Mouse (Mus musculus) testis, adult 2 months (tissue): ENCODE data around the gene Fxyd4.

Experiments
- CTCF ChIP-seq: fragments of 200-500 bp; IDR thresholded peaks from 2 replicates; pipeline ENCODE4 v1.5.1; 2012; ENCODE audit warnings: low read depth, mild to moderate bottlenecking, inconsistent platforms, low read length, moderate library complexity; ENCODE audit not compliant: control insufficient read depth, insufficient read depth, insufficient replicate concordance
- POLR2A ChIP-seq: fragments of 200-500 bp; IDR thresholded peaks from 2 replicates; pipeline ENCODE4 v1.6.1; 2012; ENCODE audit warnings: low read depth, mild to moderate bottlenecking, inconsistent platforms, low read length, moderate library complexity; ENCODE audit not compliant: control insufficient read depth

DNA sequence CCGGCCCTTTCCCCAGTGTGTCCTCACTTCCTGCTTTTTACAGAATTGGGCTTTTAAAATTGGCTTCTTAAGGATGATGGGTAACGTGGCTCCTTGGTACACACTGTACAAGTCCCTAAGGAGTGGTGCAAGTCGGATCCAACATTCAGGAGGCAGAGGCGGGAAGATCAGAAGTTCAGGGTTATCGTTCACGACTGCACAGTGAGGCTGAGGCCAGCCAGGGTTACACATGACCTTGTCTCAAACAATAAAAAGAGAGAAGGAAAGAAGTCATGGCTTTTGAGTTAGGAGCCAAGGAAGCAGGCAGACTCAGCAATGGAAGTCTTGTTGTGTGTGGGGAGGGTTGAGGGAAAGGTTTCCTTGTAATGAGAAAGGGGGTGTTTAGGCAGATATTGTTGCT lies 18.7 kb upstream of the Fxyd4 start:
- TF ChIP-seq CTCF (no peak), POLR2A (no peak)
